Mouse (Mus musculus) cerebellum, adult 2 months (tissue): ENCODE measurements around the gene Tspan5.

Experiments
- CTCF ChIP-seq: fragments of 200-500 bp; IDR thresholded peaks from 2 replicates; pipeline ENCODE4 v1.5.1; 2011; ENCODE audit warnings: low read depth, mild to moderate bottlenecking, control low read depth, low read length, moderate library complexity, borderline replicate concordance; ENCODE audit not compliant: insufficient read depth
- POLR2A ChIP-seq: fragments of 200-500 bp; IDR thresholded peaks from 2 replicates; pipeline ENCODE4 v1.6.1; 2011; ENCODE audit warnings: low read length, control low read depth, borderline replicate concordance; ENCODE audit not compliant: insufficient read depth

DNA sequence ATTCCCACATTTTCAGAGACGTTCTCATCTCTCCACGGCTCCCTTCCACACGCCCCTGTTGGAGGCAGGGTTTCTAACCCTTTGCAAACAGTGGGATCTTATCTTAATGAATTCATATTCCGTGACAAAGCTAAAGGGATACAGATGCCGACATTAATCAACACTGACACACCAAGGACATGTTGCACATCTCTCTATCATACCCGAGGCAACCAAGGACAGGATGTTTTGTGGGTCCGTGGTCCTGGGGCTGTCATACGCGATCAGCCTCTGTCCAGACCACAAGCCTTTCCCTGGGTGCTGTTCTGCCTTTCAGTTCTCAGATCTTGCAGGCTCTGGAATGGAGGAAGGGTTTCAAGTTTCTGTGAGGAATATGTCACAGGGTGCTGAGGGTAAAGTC lies 37.5 kb upstream of the Tspan5 start:
- TF ChIP-seq POLR2A (no peak), CTCF (no peak)
